Mouse (Mus musculus): ENCODE measurements around the gene Pim3. TPM values are rescaled to one million over a fixed set of nuclear protein-coding genes. Genes with fewer than 3 reads are reported as not detected.

Gene Pim3
- polyA plus RNA-seq, 1 experiment, result 55.0 TPM

DNA sequence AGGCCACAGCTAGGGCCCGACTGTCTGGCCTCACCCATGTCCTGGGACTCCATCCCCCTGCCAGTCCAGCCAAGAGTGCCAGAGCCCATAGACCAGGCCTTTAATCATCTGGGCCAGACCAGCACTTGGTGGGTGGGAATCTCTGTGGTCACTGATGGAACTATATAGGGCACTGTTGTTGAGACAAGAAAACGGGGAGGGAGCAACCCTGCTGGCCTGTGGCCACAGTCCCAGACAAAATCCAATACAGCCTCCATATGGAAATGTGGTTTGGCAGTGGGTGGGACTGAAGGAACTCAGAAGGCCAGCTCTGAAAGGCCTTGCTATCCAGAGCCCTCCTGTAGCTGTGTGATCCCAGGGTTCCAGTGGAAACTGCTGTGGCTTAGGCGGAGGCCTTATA lies 27.0 kb downstream of the Pim3 start:
- WGBS, result 85% methylated on average over 3 of the region's 3 CpGs
- TF ChIP-seq CTCF (IDR thresholded peaks at IDR 0.05; ENCODE audit: insufficient read depth, low read length) (no peak), POLR2A (IDR thresholded peaks at IDR 0.05; ENCODE audit: borderline replicate concordance, extremely low read depth, low read depth, low read length) (no peak)
- DNase-seq, result no peak
- H3K4me3 ChIP-seq (replicated peaks; ENCODE audit: extremely low read depth, low read depth, low read length), result no peak overlapping the region
- H3K4me1 ChIP-seq (ENCODE audit: control insufficient read depth, insufficient read depth, low read length), result peaks cover 5% of the 10 kb centered on the region; the same call in 1 of the 2 replicates

DNA sequence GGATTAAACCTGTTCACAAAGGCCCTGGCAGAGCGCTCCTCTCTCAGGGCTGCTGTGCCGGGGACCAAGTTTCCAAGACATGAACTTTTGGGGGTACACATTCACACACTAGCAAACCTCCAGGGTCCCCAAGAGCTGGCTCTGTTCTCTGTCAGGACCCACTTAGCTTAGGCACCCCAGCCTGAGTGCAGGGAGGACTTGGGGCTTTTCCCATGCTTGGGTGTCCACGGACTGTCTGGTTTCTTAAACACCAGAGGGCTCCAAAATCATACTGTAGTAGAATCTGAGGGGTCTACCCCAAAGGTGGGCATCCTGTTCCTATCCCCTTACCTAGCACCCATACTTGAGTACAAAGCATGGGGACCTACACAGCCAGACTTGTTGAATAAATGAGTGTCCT lies 28.0 kb downstream of the Pim3 start:
- WGBS, result 83% methylated on average over 3 of the region's 3 CpGs
- peaks cover 5% of the 10 kb centered on the region; the same call in 1 of the 2 replicates for H3K4me1 ChIP-seq (ENCODE audit: control insufficient read depth, insufficient read depth, low read length)
- TF ChIP-seq CTCF (IDR thresholded peaks at IDR 0.05; ENCODE audit: insufficient read depth, low read length), result no peak
- TF ChIP-seq POLR2A (IDR thresholded peaks at IDR 0.05; ENCODE audit: borderline replicate concordance, extremely low read depth, low read depth, low read length), result no peak
- H3K4me3 ChIP-seq (replicated peaks; ENCODE audit: extremely low read depth, low read depth, low read length), result no peak overlapping the region
- DNase-seq, result no peak

DNA sequence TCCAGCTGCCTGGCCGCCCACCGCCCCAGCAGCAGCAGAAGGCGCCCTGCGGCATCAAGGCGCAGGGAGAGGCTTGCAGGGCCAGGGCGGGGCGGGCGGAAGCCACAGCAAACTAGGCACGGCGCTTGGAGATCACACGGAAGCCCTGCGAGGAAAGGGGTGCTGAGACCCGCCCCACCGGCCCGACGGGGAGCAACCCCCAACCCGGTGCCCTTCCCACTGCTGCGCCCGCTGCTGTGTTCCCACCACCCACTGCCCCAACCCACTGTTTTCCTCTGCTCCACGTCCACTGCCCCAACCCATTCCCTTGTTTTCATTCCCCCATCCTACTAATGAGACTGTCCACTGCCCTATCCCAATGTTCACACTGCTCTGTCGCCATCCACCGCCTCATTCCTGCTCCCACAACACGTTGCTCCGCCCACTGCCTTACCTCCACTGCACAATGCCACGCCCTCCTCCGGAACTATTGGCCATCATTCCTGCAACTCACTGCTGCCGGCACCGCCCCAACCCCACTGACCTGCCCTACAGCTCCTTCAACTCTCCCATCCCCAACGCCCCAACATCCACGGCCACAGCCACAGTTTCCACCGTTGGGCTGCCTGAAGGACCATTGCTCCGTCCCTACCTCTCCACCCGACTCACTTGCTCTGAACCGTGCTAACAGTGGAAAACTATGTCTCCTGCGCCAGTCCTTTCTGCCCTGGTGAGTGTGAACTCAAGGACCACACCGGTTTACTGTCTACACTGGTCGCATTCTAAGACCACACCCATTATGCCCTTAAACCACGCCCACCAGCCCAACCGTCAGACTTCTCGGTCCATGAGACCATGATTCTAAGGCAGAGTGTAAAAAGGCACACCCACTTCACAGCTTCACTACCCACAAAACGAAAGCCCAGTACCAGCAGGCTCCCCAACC lies 29.0 kb downstream of the Pim3 start:
- DNase-seq, result peak; percentile 83
- WGBS, result 3% methylated on average over 41 of the region's 41 CpGs

DNA sequence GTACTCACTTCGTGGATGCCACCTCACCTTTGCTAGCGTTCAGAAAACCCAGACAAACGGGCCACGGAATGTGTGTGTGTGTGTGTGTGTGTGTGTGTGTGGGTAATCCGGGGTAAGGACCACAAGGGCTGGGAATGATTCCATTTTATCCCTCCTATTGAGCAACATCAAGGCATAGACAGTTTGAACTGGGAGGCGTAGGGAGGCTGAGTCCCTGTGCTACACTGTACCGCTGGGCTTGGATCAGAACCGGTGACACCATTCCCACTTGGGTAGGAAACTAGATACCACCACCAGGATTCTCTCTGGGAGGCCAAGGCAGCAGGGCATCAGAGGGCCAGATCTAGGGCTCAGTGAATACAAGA lies 29.7 kb downstream of the Pim3 start:
- H3K4me3 ChIP-seq (replicated peaks; ENCODE audit: extremely low read depth, low read depth, low read length), result no peak overlapping the region
- H3K4me1 ChIP-seq (ENCODE audit: control insufficient read depth, insufficient read depth, low read length), result peaks cover 5% of the 10 kb centered on the region; the same call in 1 of the 2 replicates
- 66% methylated on average over 8 of the region's 8 CpGs for WGBS
- no peak for TF ChIP-seq CTCF (IDR thresholded peaks at IDR 0.05; ENCODE audit: insufficient read depth, low read length)
- no peak for TF ChIP-seq POLR2A (IDR thresholded peaks at IDR 0.05; ENCODE audit: borderline replicate concordance, extremely low read depth, low read depth, low read length)
- no peak for DNase-seq

More for the DNA sequence above, 29.0 kb downstream of the Pim3 start:
- peak overlapping the region; percentile 62 for H3K4me3 ChIP-seq (replicated peaks; ENCODE audit: extremely low read depth, low read depth, low read length)
- peaks cover 5% of the 10 kb centered on the region; the same call in 1 of the 2 replicates for H3K4me1 ChIP-seq (ENCODE audit: control insufficient read depth, insufficient read depth, low read length)
- 0 out of 2 replicates have a peak, but pooled peaks have one; percentile 20 for TF ChIP-seq POLR2A (IDR thresholded peaks at IDR 0.05; ENCODE audit: borderline replicate concordance, extremely low read depth, low read depth, low read length)
- TF ChIP-seq CTCF (IDR thresholded peaks at IDR 0.05; ENCODE audit: insufficient read depth, low read length), result no peak

DNA sequence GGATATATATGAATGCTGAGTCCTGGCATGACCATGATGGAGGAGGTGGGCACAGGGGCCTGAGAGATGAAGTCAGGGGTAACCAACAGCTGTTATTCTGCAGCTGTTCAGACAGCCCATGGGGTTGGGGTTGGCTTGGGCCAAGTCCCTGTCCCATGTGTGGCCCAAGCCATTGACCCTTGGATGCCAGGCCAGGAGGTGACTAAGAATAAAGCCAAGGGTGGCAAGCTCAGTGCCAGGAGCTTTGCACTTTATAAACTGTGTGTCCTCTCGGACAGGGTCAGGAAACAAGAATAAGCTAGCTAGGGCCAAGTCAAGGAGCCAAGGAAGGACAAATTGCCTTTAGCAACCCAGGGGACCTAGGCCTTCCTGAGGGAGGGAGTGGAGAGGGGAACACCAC lies 30.3 kb downstream of the Pim3 start:
- WGBS, result 70% methylated on average over 1 of the region's 1 CpGs
- no peak overlapping the region for H3K4me3 ChIP-seq (replicated peaks; ENCODE audit: extremely low read depth, low read depth, low read length)
- TF ChIP-seq POLR2A (IDR thresholded peaks at IDR 0.05; ENCODE audit: borderline replicate concordance, extremely low read depth, low read depth, low read length) (no peak), CTCF (IDR thresholded peaks at IDR 0.05; ENCODE audit: insufficient read depth, low read length) (no peak)
- DNase-seq, result no peak
- H3K4me1 ChIP-seq (ENCODE audit: control insufficient read depth, insufficient read depth, low read length), result peaks cover 5% of the 10 kb centered on the region; the same call in 1 of the 2 replicates

DNA sequence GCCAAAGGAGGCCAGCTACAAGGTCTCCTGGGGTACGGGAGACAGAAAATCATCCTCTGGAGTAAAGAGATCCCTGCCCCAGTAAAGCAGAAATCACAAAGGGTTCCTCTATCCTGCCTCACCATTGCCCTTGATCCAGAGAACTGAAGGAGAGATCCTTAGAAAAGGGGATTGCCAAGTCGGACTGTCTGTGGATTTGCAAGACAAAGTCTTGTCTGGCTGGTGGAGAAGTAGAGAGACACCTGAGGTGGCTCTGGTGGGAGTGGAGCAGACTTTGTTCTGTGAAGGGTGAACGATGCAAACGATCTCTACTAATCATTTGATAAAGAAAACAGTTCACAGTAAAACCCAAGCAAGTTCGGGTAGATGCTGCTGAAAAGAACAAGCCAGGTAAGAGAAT lies 30.9 kb downstream of the Pim3 start:
- Histone ChIP-seq H3K4me1 (ENCODE audit: control insufficient read depth, insufficient read depth, low read length) (peaks cover 5% of the 10 kb centered on the region; the same call in 1 of the 2 replicates), H3K4me3 (replicated peaks; ENCODE audit: extremely low read depth, low read depth, low read length) (no peak overlapping the region)
- DNase-seq, result no peak
- TF ChIP-seq CTCF (IDR thresholded peaks at IDR 0.05; ENCODE audit: insufficient read depth, low read length) (no peak), POLR2A (IDR thresholded peaks at IDR 0.05; ENCODE audit: borderline replicate concordance, extremely low read depth, low read depth, low read length) (no peak)
- 85% methylated on average over 5 of the region's 5 CpGs for WGBS

DNA sequence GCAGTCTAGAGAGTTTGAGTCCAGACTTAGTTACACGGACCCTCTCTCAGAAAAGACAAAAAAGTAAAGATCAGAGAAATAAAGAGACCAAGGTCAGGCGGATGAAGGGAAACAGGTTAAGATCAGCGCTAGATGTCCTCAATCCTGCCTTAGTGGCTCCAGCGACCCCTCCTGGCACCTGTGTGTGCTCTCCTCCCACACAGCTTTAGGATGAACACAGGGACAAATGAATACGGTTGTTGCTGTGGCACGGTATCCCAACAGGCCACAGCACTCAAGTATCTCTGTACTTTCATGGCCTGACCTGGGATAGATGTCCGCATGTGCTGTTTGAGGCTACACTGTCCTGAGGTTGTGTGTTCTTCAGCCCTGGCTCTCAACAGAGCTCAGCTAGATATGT lies 33.1 kb downstream of the Pim3 start:
- DNase-seq, result no peak
- WGBS, result 68% methylated on average over 7 of the region's 7 CpGs
- TF ChIP-seq CTCF (IDR thresholded peaks at IDR 0.05; ENCODE audit: insufficient read depth, low read length), result no peak
- TF ChIP-seq POLR2A (IDR thresholded peaks at IDR 0.05; ENCODE audit: borderline replicate concordance, extremely low read depth, low read depth, low read length), result no peak
- Histone ChIP-seq H3K4me1 (ENCODE audit: control insufficient read depth, insufficient read depth, low read length) (peaks cover 5% of the 10 kb centered on the region; the same call in 1 of the 2 replicates), H3K4me3 (replicated peaks; ENCODE audit: extremely low read depth, low read depth, low read length) (no peak overlapping the region)

DNA sequence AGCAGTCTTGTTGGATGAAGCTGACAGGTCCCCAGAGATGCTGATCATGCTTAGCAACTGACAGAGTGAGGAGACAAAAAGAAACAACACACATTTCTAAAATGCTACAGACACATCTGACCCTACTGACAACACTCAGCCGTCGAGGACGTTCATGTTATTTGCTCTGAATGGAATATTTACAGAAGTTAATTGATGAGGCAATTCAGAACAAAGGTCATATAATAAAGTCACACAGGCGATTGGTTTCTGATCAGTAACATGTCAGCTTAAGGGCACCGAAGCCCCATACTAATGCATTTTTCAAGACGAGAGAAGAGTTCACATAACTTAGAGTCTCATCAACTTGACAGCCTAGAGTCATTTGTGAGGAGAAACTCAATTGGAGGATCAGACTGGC lies 33.9 kb downstream of the Pim3 start:
- WGBS, result 74% methylated on average over 6 of the region's 6 CpGs
- TF ChIP-seq POLR2A (IDR thresholded peaks at IDR 0.05; ENCODE audit: borderline replicate concordance, extremely low read depth, low read depth, low read length), result no peak
- TF ChIP-seq CTCF (IDR thresholded peaks at IDR 0.05; ENCODE audit: insufficient read depth, low read length), result no peak
- DNase-seq, result no peak
- H3K4me3 ChIP-seq (replicated peaks; ENCODE audit: extremely low read depth, low read depth, low read length), result no peak overlapping the region
- H3K4me1 ChIP-seq (ENCODE audit: control insufficient read depth, insufficient read depth, low read length), result peaks cover 5% of the 10 kb centered on the region; the same call in 1 of the 2 replicates

DNA sequence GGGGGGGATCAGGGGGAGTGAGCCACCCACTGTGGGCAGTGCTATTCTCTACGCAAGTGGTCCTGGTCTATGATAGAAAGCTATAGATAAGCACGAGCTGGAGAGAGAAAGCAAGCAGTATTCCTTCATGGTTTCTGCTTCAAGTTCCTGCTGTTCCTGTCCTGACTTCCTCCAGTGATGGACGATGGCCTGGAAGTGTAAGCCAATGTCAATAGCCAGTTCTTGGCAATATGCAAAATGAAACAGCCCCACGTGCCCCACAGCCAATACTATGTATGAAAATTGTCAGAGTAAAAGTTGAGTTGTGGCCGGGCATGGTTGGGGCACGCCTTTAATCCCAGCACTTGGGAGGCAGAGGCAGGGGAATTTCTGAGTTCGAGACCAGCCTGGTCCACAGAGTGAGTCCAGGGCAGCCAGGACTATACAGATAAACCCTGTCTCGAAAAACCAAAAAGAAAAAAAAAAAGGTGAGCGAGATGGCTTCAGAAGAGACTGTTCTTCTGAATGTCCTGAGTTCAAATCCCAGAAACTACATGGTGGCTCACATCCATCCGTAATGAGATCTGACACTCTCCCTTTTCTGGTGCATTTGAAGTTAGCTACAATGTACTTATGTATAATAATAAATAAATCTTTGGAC lies 34.5 kb downstream of the Pim3 start:
- DNase-seq, result no peak
- WGBS, result 78% methylated on average over 10 of the region's 10 CpGs
- H3K4me3 ChIP-seq (replicated peaks; ENCODE audit: extremely low read depth, low read depth, low read length), result no peak overlapping the region
- H3K4me1 ChIP-seq (ENCODE audit: control insufficient read depth, insufficient read depth, low read length), result no peaks in the 10 kb centered on the region
- no peak for TF ChIP-seq POLR2A (IDR thresholded peaks at IDR 0.05; ENCODE audit: borderline replicate concordance, extremely low read depth, low read depth, low read length)
- TF ChIP-seq CTCF (IDR thresholded peaks at IDR 0.05; ENCODE audit: insufficient read depth, low read length), result no peak

All from lung, adult 2 months (tissue).